Mouse (Mus musculus): ENCODE data around the gene Ythdf2.

- TF ChIP-seq CTCF (IDR thresholded peaks at IDR 0.05; ENCODE audit: extremely low read depth, insufficient read length, insufficient replicate concordance, low read depth, low read length) = no peak
- TF ChIP-seq POLR2A (IDR thresholded peaks at IDR 0.05; ENCODE audit: low read depth, low read length) = peak; percentile 51; the same call in 1 of the 2 replicates
These were observed 48.6 kb upstream of the Ythdf2 start for GRCm38 (mm10) chr4:132260404-132261379.

Measured in small intestine, adult 2 months (tissue).